Mouse (Mus musculus): ENCODE data around the gene Mrpl37. TPM values are rescaled to one million over a fixed set of nuclear protein-coding genes. Genes with fewer than 3 reads are reported as not detected.
"Not testable (repeated sequence)": the region's sequence is repeated elsewhere in the genome, so short reads cannot be mapped to it uniquely, and the experiment has no call there.

Gene Mrpl37
- polyA plus RNA-seq (2016; fragmentation: Nextera tagmentation; extraction: Ambion mirVana) = 145 and 167 TPM in 2 replicates

GRCm38 (mm10) chr4:107066252-107067124 is at the start of gene Mrpl37, which contains the start of gene Cyb5rl:
Mrpl37 (minus strand) TSS chr4:107066868.
Cyb5rl (plus strand) TSS chr4:107066988.
- H3K9me3 ChIP-seq (replicated peaks) = no peaks in the 10 kb centered on the region
- H3K4me3 ChIP-seq = peak within 1 kb of the TSS; percentile 93
- H3K36me3 ChIP-seq = peaks cover 35% of the 10 kb centered on the region
- no peaks in the 10 kb centered on the region for H3K27me3 ChIP-seq (ENCODE audit: low read depth, poor library complexity, severe bottlenecking)
- H3K4me1 ChIP-seq = peaks cover 20% of the 10 kb centered on the region
- WGBS = under 1% methylated on average over 60 of the region's 60 CpGs
- DNase-seq (ENCODE audit: low spot score) = peak; percentile 92
- peak within 1 kb of the TSS; percentile 90 for H3K27ac ChIP-seq

- H3K27me3 ChIP-seq (ENCODE audit: low read depth, poor library complexity, severe bottlenecking) = no peaks in the 10 kb centered on the region
- 27% methylated on average over 8 of the region's 8 CpGs for WGBS
- no peak overlapping the region for H3K27ac ChIP-seq
- peaks cover 25% of the 10 kb centered on the region for H3K4me1 ChIP-seq
- DNase-seq (ENCODE audit: low spot score) = no peak
- H3K36me3 ChIP-seq = no peaks in the 10 kb centered on the region
- no peak overlapping the region for H3K4me3 ChIP-seq
- no peaks in the 10 kb centered on the region for H3K9me3 ChIP-seq (replicated peaks)
Measured at GRCm38 (mm10) chr4:107114278-107114677, 47.6 kb upstream of the Mrpl37 start.

DNA sequence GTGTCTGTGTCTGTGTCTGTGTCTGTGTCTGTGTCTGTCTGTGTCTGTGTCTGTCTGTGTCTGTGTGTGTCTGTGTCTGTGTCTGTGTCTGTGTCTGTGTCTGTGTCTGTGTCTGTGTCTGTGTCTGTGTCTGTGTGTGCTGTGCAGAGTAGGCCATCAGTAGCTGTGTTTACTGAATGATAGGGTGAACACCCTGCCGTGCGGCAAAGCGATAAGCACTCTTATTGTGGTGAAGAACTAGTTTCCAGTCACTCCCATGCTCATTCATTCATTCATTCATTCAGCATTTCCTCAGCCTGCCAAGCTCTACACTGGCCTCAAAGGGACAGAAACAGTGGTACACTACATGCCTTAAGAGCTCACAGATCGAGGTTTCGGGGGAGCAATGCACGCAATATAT is 42.5 kb upstream of the Mrpl37 start:
- not testable (repeated sequence) for DNase-seq (ENCODE audit: low spot score); H3K27ac ChIP-seq; H3K27me3 ChIP-seq (ENCODE audit: low read depth, poor library complexity, severe bottlenecking); H3K9me3 ChIP-seq (replicated peaks); H3K36me3 ChIP-seq; H3K4me3 ChIP-seq
- peaks cover 41% of the 10 kb centered on the region for H3K4me1 ChIP-seq
- WGBS = 95% methylated on average over 6 of the region's 6 CpGs

DNA sequence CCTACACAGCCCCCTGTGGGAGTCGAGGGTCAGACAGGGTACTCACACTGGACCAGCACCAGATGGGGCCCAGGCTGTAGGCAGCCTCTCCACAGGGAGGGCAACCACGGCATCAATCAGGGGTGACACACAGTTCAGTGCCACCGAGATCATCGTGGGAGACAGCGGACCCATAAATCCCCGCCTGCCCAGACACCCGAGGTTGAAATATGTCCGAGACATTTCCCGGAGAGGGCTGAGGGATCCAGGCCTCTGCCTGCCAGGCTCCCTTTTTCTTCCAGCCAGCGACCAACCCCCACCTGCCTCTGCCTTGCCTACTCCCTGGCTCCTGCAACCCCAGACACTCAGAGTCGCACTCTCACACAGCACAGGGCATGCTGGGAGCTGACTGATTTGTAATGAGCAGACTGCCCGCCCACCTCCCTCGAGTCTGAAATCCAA is 41.6 kb upstream of the Mrpl37 start:
- no peaks in the 10 kb centered on the region for H3K9me3 ChIP-seq (replicated peaks)
- H3K27ac ChIP-seq = peak overlapping the region; percentile 85
- peak overlapping the region; percentile 4; the same call in 1 of the 2 replicates for H3K4me3 ChIP-seq
- DNase-seq (ENCODE audit: low spot score) = no peak
- 31% methylated on average over 13 of the region's 13 CpGs for WGBS
- H3K4me1 ChIP-seq = peaks cover 33% of the 10 kb centered on the region
- H3K36me3 ChIP-seq = no peaks in the 10 kb centered on the region
- no peaks in the 10 kb centered on the region for H3K27me3 ChIP-seq (ENCODE audit: low read depth, poor library complexity, severe bottlenecking)

- no peak for DNase-seq (ENCODE audit: low spot score)
- Histone ChIP-seq H3K4me1 (peaks cover 43% of the 10 kb centered on the region), H3K27me3 (ENCODE audit: low read depth, poor library complexity, severe bottlenecking) (no peaks in the 10 kb centered on the region), H3K27ac (peak overlapping the region; percentile 85), H3K9me3 (replicated peaks) (no peaks in the 10 kb centered on the region), H3K36me3 (no peaks in the 10 kb centered on the region), H3K4me3 (no peak overlapping the region)
- WGBS = 89% methylated on average over 16 of the region's 16 CpGs
Measured at GRCm38 (mm10) chr4:107106777-107107176, 40.1 kb upstream of the Mrpl37 start.

DNA sequence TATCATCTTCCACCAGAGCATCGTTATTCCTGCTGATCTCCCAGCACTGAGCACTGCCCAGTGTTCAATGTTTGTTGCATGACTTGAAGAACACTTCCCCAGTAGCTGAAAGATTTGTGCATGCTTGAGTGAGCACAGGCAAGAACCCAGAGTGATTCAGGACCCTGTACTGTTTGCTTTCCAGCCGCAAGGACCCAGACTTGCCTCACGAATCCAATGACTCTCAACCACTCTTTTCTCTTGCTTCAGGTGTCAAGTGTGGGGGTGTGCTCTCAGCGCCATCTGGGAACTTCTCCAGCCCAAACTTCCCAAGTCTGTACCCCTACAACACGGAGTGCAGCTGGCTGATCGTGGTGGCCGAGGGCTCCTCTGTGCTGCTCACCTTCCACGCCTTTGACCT is 35.6 kb upstream of the Mrpl37 start:
- Histone ChIP-seq H3K4me1 (peaks cover 44% of the 10 kb centered on the region), H3K4me3 (no peak overlapping the region), H3K9me3 (replicated peaks) (no peaks in the 10 kb centered on the region), H3K36me3 (no peaks in the 10 kb centered on the region), H3K27me3 (ENCODE audit: low read depth, poor library complexity, severe bottlenecking) (no peaks in the 10 kb centered on the region), H3K27ac (peak overlapping the region; percentile 63)
- no peak for DNase-seq (ENCODE audit: low spot score)
- 78% methylated on average over 8 of the region's 8 CpGs for WGBS

DNA sequence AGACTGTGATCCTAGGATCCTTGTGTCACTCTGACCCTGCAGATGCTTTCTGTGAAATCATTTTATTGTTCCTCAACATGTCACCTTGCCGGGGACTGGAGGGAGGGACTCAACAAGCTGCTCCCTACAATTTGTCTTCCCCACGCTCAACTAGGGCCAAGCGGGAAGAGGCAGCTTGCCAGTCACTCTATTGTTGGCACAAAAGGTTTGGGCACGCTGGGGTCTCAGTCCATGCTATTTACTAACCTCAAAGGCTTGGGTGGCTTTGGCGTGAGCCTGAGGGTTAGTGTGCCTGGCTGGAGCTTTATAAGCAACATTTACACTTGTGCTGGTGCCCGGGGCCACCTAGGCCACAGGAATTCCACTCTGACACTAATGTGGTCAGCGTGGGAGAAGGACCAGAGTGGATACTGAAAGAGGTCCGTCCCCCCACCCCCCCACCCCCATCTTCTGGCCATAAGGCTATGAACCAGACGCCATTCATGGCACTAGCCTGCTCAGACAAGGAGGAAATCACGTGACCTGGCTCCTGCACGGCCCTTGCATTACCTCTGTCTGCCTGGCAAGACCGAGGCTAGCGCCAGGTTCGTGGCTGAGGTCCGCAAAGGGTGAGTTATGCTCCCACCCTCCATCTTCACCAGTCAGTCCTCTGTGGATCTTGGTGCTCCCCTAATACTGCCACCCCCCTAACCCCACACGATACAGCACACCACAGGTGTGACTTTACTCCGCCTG is 32.3 kb upstream of the Mrpl37 start:
- WGBS = 74% methylated on average over 17 of the region's 17 CpGs
- Histone ChIP-seq H3K27me3 (ENCODE audit: low read depth, poor library complexity, severe bottlenecking) (no peaks in the 10 kb centered on the region), H3K27ac (peak overlapping the region; percentile 73), H3K9me3 (replicated peaks) (no peaks in the 10 kb centered on the region), H3K36me3 (no peaks in the 10 kb centered on the region), H3K4me3 (no peak overlapping the region), H3K4me1 (peaks cover 61% of the 10 kb centered on the region)
- DNase-seq (ENCODE audit: low spot score) = peak; percentile 41

DNA sequence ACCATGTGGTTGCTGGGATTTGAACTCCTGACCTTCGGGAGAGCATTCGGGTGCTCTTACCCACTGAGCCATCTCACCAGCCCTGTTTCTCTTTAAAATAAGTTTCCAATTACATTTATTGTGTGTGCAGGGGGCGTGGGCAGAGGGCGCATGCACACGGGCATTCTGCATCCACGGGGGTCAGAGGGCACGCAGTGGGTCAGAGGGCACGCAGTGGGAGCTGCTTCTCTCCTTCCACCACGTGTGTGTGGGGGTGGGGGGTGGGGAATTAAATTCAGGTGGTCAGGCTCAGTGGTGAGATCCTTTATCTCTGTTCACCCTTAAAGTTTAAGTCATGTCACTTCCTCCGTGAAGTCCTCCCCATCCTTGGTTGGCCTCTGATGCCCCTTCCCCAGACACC is 31.7 kb upstream of the Mrpl37 start:
- H3K27ac ChIP-seq = peak overlapping the region; percentile 73; the same call in 1 of the 2 replicates
- WGBS = 57% methylated on average over 10 of the region's 10 CpGs
- H3K4me3 ChIP-seq = no peak overlapping the region
- H3K27me3 ChIP-seq (ENCODE audit: low read depth, poor library complexity, severe bottlenecking) = no peaks in the 10 kb centered on the region
- H3K9me3 ChIP-seq (replicated peaks) = no peaks in the 10 kb centered on the region
- peaks cover 67% of the 10 kb centered on the region for H3K4me1 ChIP-seq
- DNase-seq (ENCODE audit: low spot score) = no peak
- no peaks in the 10 kb centered on the region for H3K36me3 ChIP-seq

DNA sequence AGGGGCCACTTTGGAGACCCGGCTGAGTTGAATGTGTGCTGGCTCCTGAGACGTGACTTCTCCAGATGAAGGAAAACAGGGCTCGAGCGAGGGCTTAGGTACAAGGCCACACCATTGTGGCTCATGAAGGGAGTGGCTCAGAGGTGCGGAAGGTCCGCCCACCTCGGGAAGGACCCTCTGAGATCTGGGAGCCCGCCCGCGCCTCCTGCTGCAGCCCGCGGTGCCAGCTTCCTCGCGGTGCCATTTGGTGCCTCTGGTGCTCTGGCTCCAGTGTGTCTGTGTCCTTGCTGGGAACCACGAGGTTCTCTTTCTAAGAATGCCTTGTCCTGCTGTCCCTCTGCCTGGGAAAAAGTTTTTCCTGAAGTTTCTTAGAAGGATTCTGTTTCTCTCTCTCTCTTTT is 31.2 kb upstream of the Mrpl37 start:
- DNase-seq (ENCODE audit: low spot score) = peak; percentile 41
- Histone ChIP-seq H3K27me3 (ENCODE audit: low read depth, poor library complexity, severe bottlenecking) (no peaks in the 10 kb centered on the region), H3K36me3 (no peaks in the 10 kb centered on the region), H3K9me3 (replicated peaks) (no peaks in the 10 kb centered on the region), H3K4me3 (no peak overlapping the region), H3K27ac (peak overlapping the region; percentile 72), H3K4me1 (peaks cover 71% of the 10 kb centered on the region)
- WGBS = 29% methylated on average over 15 of the region's 15 CpGs

DNA sequence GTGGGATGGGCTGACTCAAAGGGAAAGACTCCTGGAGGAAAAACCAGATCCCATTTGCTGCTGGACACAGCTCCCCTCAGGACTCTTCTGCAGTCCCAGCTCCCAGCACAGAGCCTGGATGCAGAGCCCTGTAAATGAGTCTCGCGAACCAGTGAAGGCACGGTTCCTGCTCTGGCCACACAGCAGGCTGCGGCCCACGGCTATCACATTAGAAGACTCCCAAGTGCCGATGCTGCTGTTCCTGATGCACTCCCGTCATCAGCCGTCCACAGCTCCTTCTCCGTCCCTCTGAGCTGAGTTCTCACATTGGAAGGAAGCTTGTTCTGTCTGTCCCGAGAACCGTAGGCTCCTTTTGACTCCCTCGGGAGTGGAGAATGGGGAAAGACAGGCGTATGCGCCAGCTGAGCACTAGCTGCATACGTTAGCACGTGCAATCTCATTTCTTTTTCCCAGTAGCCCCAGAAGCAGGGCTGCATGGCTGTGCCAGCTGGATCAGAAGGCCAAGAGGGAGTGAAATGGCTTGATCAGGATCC is 30.2 kb upstream of the Mrpl37 start, which contains the start of gene Cdcp2:
Cdcp2 (plus strand) TSS at position 51 of the 533 bp plus-strand sequence.
- no peak within 1 kb of the TSS for H3K4me3 ChIP-seq
- no peaks in the 10 kb centered on the region for H3K9me3 ChIP-seq (replicated peaks)
- H3K27ac ChIP-seq = peak within 1 kb of the TSS; percentile 72
- 52% methylated on average over 16 of the region's 16 CpGs for WGBS
- peaks cover 71% of the 10 kb centered on the region for H3K4me1 ChIP-seq
- no peaks in the 10 kb centered on the region for H3K36me3 ChIP-seq
- peak; percentile 51 for DNase-seq (ENCODE audit: low spot score)
- H3K27me3 ChIP-seq (ENCODE audit: low read depth, poor library complexity, severe bottlenecking) = no peaks in the 10 kb centered on the region

DNA sequence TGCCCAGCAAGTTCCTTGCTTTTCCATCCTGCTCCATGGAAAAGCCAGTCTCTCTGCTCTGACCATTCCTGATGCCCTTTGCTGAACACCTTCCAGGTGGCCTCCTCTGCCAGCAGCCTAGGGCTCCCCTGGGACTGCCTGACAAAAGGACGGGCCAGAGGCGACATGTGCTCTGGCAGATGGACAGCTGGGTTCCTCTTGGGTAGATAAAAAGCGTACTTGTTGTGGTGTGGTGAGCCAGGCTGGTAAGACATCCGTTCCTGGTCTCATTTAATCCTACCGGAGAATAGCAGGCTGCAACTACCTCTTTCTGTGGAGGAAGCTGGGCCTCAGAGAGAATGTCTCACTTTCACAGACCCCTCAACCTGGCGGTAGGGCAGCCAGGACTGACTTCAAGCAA is 29.4 kb upstream of the Mrpl37 start:
- 55% methylated on average over 6 of the region's 6 CpGs for WGBS
- H3K27ac ChIP-seq = peak overlapping the region; percentile 72
- no peak for DNase-seq (ENCODE audit: low spot score)
- no peaks in the 10 kb centered on the region for H3K9me3 ChIP-seq (replicated peaks)
- no peaks in the 10 kb centered on the region for H3K27me3 ChIP-seq (ENCODE audit: low read depth, poor library complexity, severe bottlenecking)
- no peaks in the 10 kb centered on the region for H3K36me3 ChIP-seq
- no peak overlapping the region for H3K4me3 ChIP-seq
- H3K4me1 ChIP-seq = peaks cover 77% of the 10 kb centered on the region

DNA sequence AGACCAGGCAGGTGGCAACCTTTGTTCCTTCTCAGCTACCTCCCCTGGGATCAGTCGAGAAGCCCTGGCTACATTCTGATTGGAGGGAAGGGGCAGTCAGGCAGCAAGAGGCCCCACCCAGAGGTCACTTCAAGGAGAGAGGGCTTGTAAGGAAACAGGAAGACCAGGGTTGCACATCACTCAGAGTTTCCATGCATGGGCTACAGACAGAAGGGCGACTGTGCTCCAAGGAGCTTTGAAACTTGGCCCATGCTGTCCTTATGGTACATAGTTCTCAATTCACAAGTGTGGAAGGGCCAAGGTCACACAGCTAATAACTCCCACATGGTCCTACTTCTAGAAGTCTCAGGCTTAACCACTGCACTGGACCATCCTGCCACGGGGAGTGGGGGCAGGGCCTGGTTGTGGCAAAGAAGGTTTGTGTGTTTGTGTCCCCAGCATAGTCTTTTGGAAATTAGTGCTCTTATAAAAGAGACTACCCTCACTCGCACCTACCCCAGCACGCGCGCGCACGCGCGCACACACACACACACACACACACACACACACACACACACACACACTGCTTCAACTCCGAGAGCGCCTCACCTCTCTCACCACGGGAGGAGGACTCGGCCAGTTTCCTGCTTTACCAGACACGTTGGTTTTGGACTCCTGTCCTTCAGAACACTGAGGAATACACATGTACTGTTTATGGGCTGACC is 28.0 kb upstream of the Mrpl37 start:
- Histone ChIP-seq H3K27me3 (ENCODE audit: low read depth, poor library complexity, severe bottlenecking) (no peaks in the 10 kb centered on the region), H3K4me1 (peaks cover 77% of the 10 kb centered on the region), H3K36me3 (no peaks in the 10 kb centered on the region), H3K9me3 (replicated peaks) (no peaks in the 10 kb centered on the region), H3K4me3 (no peak overlapping the region), H3K27ac (peak overlapping the region; percentile 75)
- WGBS = 73% methylated on average over 16 of the region's 16 CpGs
- peak; percentile 56 for DNase-seq (ENCODE audit: low spot score)

All from limb, embryonic 10.5 days (tissue).